Mouse (Mus musculus): Measurements from ENCODE around the gene Sprtn. TPM values are rescaled to one million over a fixed set of nuclear protein-coding genes. Genes with fewer than 3 reads are reported as not detected.

The Sprtn gene
- total RNA-seq, 1 experiment: 16.8 TPM

GRCm38 (mm10) chr8:124937293-124937692, 39.6 kb downstream of the Sprtn start:
- Histone ChIP-seq H3K27ac (ENCODE audit: insufficient read depth, low read depth, low read length, poor library complexity, severe bottlenecking) (no peak overlapping the region), H3K4me3 (ENCODE audit: insufficient read depth in 1 of 2, low read depth in 1 of 2, low read length in 2 of 2, poor library complexity in 1 of 2, severe bottlenecking in 1 of 2) (no peak overlapping the region), H3K4me1 (ENCODE audit: control insufficient read depth in 2 of 2, insufficient read depth in 2 of 2, low read length in 2 of 2, poor library complexity in 1 of 2) (peaks cover 0 to 3% of the 10 kb centered on the region in 2 experiments; a peak in 1 of 4 replicates), H3K9ac (ENCODE audit: insufficient read depth, low read depth, low read length, poor library complexity, severe bottlenecking) (no peak overlapping the region), H3K9me3 (ENCODE audit: control insufficient read depth, insufficient read depth, low read depth, low read length) (no peaks in the 10 kb centered on the region), H3K36me3 (ENCODE audit: control insufficient read depth, insufficient read depth, low read length, poor library complexity, severe bottlenecking) (peaks cover 3% of the 10 kb centered on the region; the same call in 1 of the 2 replicates)
- no peak for TF ChIP-seq MAFK (IDR thresholded peaks at IDR 0.05; ENCODE audit: insufficient read depth, low read depth, low read length)
- TF ChIP-seq ZNF384 (IDR thresholded peaks at IDR 0.05; ENCODE audit: low read depth, low read length): no peak
- no peak for TF ChIP-seq HCFC1 (IDR thresholded peaks at IDR 0.05; ENCODE audit: borderline replicate concordance, insufficient read depth, low read length)
- no peak for TF ChIP-seq CHD2 (IDR thresholded peaks at IDR 0.05; ENCODE audit: low read depth, low read length)
- no peak for TF ChIP-seq ZC3H11A (IDR thresholded peaks at IDR 0.05; ENCODE audit: borderline replicate concordance, low read depth, low read length)
- DNase-seq (ENCODE audit: low read depth, low spot score): no peak
- in situ Hi-C loops (cut with MboI; ENCODE audit: low sequenced_read_pairs in 2 of 2, unreplicated experiment in 2 of 2): no loop called here

DNA sequence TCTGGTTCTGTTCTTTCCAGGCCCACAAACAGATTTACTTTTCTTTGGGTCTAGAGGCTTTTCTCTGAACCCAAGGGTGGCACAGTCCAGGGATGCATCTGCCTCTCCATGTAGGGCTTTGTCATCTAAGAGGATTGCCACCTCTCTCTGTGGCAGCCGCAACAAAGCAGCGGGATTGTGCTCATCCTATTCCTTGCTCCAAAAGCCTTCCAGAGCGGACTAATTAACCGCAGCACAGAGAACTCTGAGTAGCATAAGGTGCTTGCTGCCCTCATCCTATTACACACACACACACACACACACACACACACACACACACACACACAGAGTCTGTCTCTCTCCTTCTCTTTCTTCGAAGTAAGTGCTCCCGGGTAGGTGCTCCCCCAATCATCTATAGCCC, 46.1 kb downstream of the Sprtn start:
- H3K9me3 ChIP-seq (ENCODE audit: control insufficient read depth, insufficient read depth, low read depth, low read length): no peaks in the 10 kb centered on the region
- no peak overlapping the region for H3K9ac ChIP-seq (ENCODE audit: insufficient read depth, low read depth, low read length, poor library complexity, severe bottlenecking)
- H3K4me3 ChIP-seq (ENCODE audit: insufficient read depth in 1 of 2, low read depth in 1 of 2, low read length in 2 of 2, poor library complexity in 1 of 2, severe bottlenecking in 1 of 2): no peak overlapping the region
- TF ChIP-seq MAFK (IDR thresholded peaks at IDR 0.05; ENCODE audit: insufficient read depth, low read depth, low read length) (no peak), HCFC1 (IDR thresholded peaks at IDR 0.05; ENCODE audit: borderline replicate concordance, insufficient read depth, low read length) (no peak), CHD2 (IDR thresholded peaks at IDR 0.05; ENCODE audit: low read depth, low read length) (no peak), ZC3H11A (IDR thresholded peaks at IDR 0.05; ENCODE audit: borderline replicate concordance, low read depth, low read length) (no peak), ZNF384 (IDR thresholded peaks at IDR 0.05; ENCODE audit: low read depth, low read length) (no peak)
- H3K27ac ChIP-seq (ENCODE audit: insufficient read depth, low read depth, low read length, poor library complexity, severe bottlenecking): no peak overlapping the region
- no peak for DNase-seq (ENCODE audit: low read depth, low spot score)
- H3K4me1 ChIP-seq (ENCODE audit: control insufficient read depth in 2 of 2, insufficient read depth in 2 of 2, low read length in 2 of 2, poor library complexity in 1 of 2): peaks cover 0 to 11% of the 10 kb centered on the region in 2 experiments; a peak in 2 of 4 replicates
- in situ Hi-C loops (cut with MboI; ENCODE audit: low sequenced_read_pairs in 2 of 2, unreplicated experiment in 2 of 2): no loop called here
- peaks cover 3% of the 10 kb centered on the region; the same call in 1 of the 2 replicates for H3K36me3 ChIP-seq (ENCODE audit: control insufficient read depth, insufficient read depth, low read length, poor library complexity, severe bottlenecking)

GRCm38 (mm10) chr8:124944406-124944805, 46.7 kb downstream of the Sprtn start:
- in situ Hi-C loops (cut with MboI; ENCODE audit: low sequenced_read_pairs in 2 of 2, unreplicated experiment in 2 of 2): no loop called here
- Histone ChIP-seq H3K27ac (ENCODE audit: insufficient read depth, low read depth, low read length, poor library complexity, severe bottlenecking) (no peak overlapping the region), H3K36me3 (ENCODE audit: control insufficient read depth, insufficient read depth, low read length, poor library complexity, severe bottlenecking) (peaks cover 3% of the 10 kb centered on the region; the same call in 1 of the 2 replicates), H3K9ac (ENCODE audit: insufficient read depth, low read depth, low read length, poor library complexity, severe bottlenecking) (no peak overlapping the region), H3K4me1 (ENCODE audit: control insufficient read depth in 2 of 2, insufficient read depth in 2 of 2, low read length in 2 of 2, poor library complexity in 1 of 2) (peaks cover 0 to 11% of the 10 kb centered on the region in 2 experiments; a peak in 2 of 4 replicates), H3K4me3 (ENCODE audit: insufficient read depth in 1 of 2, low read depth in 1 of 2, low read length in 2 of 2, poor library complexity in 1 of 2, severe bottlenecking in 1 of 2) (no peak overlapping the region), H3K9me3 (ENCODE audit: control insufficient read depth, insufficient read depth, low read depth, low read length) (no peaks in the 10 kb centered on the region)
- DNase-seq (ENCODE audit: low read depth, low spot score): no peak
- TF ChIP-seq HCFC1 (IDR thresholded peaks at IDR 0.05; ENCODE audit: borderline replicate concordance, insufficient read depth, low read length) (no peak), ZC3H11A (IDR thresholded peaks at IDR 0.05; ENCODE audit: borderline replicate concordance, low read depth, low read length) (no peak), ZNF384 (IDR thresholded peaks at IDR 0.05; ENCODE audit: low read depth, low read length) (no peak), MAFK (IDR thresholded peaks at IDR 0.05; ENCODE audit: insufficient read depth, low read depth, low read length) (no peak), CHD2 (IDR thresholded peaks at IDR 0.05; ENCODE audit: low read depth, low read length) (no peak)

DNA sequence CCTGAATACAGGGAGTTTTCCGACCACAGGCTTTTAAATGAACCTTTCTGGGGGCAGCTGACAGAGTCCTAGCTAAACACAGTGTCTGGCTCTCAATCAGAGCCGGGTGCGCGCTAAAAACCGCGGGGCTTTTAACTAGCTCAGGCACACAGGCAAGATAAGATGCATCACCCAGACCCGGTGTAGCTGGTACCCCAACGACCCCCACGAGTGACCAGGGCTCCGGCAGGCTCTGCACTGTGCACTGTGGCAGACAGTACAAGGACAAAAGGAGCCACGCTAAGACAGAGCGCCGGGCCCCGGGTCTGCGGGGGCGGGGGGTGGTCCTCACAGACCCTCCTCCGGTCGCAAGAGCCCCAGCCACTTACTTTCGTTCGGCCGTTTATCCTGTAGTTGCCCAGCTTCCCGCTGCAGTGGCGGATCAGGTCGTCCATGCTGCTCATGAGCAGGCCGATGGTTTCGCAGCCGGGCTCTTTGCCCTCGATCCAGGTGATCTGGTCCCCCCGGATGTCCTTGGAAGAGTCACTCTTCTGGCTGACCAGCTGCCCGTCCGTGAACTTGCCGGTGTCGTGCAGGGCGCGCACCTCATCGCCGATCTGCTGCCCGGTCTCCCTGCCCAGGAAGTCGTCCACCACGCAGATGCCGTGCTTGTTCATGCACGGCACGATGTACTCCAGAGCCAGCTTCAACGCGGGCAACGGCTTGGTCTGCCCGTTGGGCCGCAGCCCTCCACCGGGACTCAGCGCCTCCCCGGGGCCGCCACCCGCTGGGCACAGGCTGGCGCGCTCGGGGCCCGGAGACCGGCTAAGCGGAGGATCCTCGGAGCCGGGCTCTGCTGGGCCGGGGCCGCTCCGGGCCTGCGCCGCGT, 50.4 kb downstream of the Sprtn start:
- Histone ChIP-seq H3K9ac (ENCODE audit: insufficient read depth, low read depth, low read length, poor library complexity, severe bottlenecking) (peak overlapping the region; percentile 58), H3K4me3 (ENCODE audit: insufficient read depth in 1 of 2, low read depth in 1 of 2, low read length in 2 of 2, poor library complexity in 1 of 2, severe bottlenecking in 1 of 2) (peak overlapping the region; percentile 68 to 91), H3K27ac (ENCODE audit: insufficient read depth, low read depth, low read length, poor library complexity, severe bottlenecking) (no peak overlapping the region), H3K36me3 (ENCODE audit: control insufficient read depth, insufficient read depth, low read length, poor library complexity, severe bottlenecking) (no peaks in the 10 kb centered on the region), H3K9me3 (ENCODE audit: control insufficient read depth, insufficient read depth, low read depth, low read length) (no peaks in the 10 kb centered on the region), H3K4me1 (ENCODE audit: control insufficient read depth in 2 of 2, insufficient read depth in 2 of 2, low read length in 2 of 2, poor library complexity in 1 of 2) (peaks cover 2 to 10% of the 10 kb centered on the region in 2 experiments; a peak in 2 of 4 replicates)
- TF ChIP-seq HCFC1 (IDR thresholded peaks at IDR 0.05; ENCODE audit: borderline replicate concordance, insufficient read depth, low read length): no peak
- no peak for TF ChIP-seq CHD2 (IDR thresholded peaks at IDR 0.05; ENCODE audit: low read depth, low read length)
- no peak for TF ChIP-seq ZNF384 (IDR thresholded peaks at IDR 0.05; ENCODE audit: low read depth, low read length)
- no peak for TF ChIP-seq ZC3H11A (IDR thresholded peaks at IDR 0.05; ENCODE audit: borderline replicate concordance, low read depth, low read length)
- TF ChIP-seq MAFK (IDR thresholded peaks at IDR 0.05; ENCODE audit: insufficient read depth, low read depth, low read length): no peak
- in situ Hi-C loops (cut with MboI; ENCODE audit: low sequenced_read_pairs in 2 of 2, unreplicated experiment in 2 of 2): no loop called here
- no peak for DNase-seq (ENCODE audit: low read depth, low spot score)

Measured in ES-E14 (cell line).